Mouse (Mus musculus) hindbrain, embryonic 14.5 days (tissue): Measurements from ENCODE around the gene Me3. TPM values are rescaled to one million over a fixed set of nuclear protein-coding genes. Genes with fewer than 3 reads are reported as not detected.

Experiments used
- ATAC-seq: fragments of 200-750 bp; cut with Nextera tagmentation; 2 replicates; pipeline ENCODE4 v1.8.0; 2017; ENCODE audit warnings: moderate number of reproducible peaks, mild to moderate bottlenecking, moderate TSS enrichment, moderate library complexity; ENCODE audit not compliant: low FRiP score
- DNase-seq: peaks from one replicate; pipeline ENCODE4 v3.0.0-alpha.2; 2015; ENCODE audit warnings: low spot score
- H3K27ac ChIP-seq: fragments of 300-500 bp; sonication (generic); 2 replicates; pipeline ENCODE4 v1.5.1; 2014; ENCODE audit warnings: mild to moderate bottlenecking, moderate library complexity
- H3K27me3 ChIP-seq: fragments of 300-500 bp; sonication (generic); 2 replicates; pipeline ENCODE4 v1.6.1; 2014; ENCODE audit warnings: mild to moderate bottlenecking, low read length, mixed read lengths; ENCODE audit not compliant: control insufficient read depth, insufficient read depth
- H3K36me3 ChIP-seq: fragments of 300-500 bp; sonication (generic); replicated peaks from 2 replicates; pipeline ENCODE4 v1.6.1; 2014; ENCODE audit not compliant: control insufficient read depth, insufficient read depth
- H3K4me1 ChIP-seq: fragments of 300-500 bp; sonication (generic); replicated peaks from 2 replicates; pipeline ENCODE4 v1.6.1; 2014; ENCODE audit warnings: antibody characterized with exemption, low read length, mixed read lengths; ENCODE audit not compliant: control insufficient read depth, insufficient read depth
- H3K4me2 ChIP-seq: fragments of 300-500 bp; sonication (generic); replicated peaks from 2 replicates; pipeline ENCODE4 v1.6.1; 2014; ENCODE audit warnings: mild to moderate bottlenecking, moderate library complexity
- H3K4me3 ChIP-seq: fragments of 300-500 bp; sonication (generic); replicated peaks from 2 replicates; pipeline ENCODE4 v1.5.1; 2014; ENCODE audit warnings: mild to moderate bottlenecking, low read length
- H3K9ac ChIP-seq: fragments of 300-500 bp; sonication (generic); 2 replicates; pipeline ENCODE4 v1.6.1; 2014
- H3K9me3 ChIP-seq: fragments of 300-500 bp; sonication (generic); 2 replicates; pipeline ENCODE4 v1.6.1; 2016; ENCODE audit warnings: low read length; ENCODE audit not compliant: control insufficient read depth
- WGBS: fragments of 180-500 bp; shearing (Covaris S2); extraction: QIAGEN DNeasy Blood & Tissue Kit; methylation state at CpG from one replicate; pipeline ENCODE4 v1.1.7; 2014; 5-methylcytosine and 5-hydroxymethylcytosine counted together
- polyA plus RNA-seq: library from polyadenylated mRNA; unstranded; fragments of >200 nt; fragmentation: Nextera tagmentation; extraction: Ambion mirVana; gene quantifications from 2 replicates; pipeline ENCODE4 v1.2.1, GENCODE M21; 2014

The Me3 gene
- polyA plus RNA-seq, 1 experiment from 2014 or later, result 12.2 TPM

DNA sequence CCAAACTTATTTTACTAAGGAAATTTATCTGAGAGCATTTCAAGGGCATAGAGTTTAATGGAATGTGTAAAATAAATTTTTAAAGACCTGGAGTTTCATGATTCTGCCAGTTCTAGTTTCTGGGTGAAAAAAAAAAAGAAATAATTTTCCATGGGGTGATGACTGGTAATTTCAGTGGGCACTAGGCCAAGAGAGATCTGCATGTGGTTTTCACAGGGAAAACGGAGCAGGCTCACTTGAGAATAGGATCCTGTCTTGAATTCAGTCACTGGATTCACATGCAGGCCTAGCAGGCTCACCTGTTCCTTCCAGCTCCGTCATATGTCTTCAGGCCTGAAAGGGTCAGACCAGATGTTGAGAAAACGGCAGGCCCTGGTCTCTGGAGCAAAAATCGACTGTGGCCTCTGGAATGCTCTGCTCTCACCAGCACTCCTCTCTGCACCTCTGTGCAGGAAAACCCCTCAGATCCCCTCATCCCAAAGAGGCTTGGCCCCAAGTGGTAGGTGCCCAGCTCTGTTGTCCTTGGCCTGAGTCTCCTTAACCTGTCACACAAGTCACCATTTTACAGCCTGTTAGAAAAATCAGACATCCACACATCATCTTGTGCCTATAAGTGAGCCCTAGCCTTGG lies 196.4 kb downstream of the Me3 start:
- Histone ChIP-seq H3K4me2 (no peak overlapping the region), H3K4me3 (no peak overlapping the region), H3K9ac (no peak overlapping the region), H3K27me3 (no peaks in the 10 kb centered on the region), H3K27ac (no peak overlapping the region), H3K4me1 (no peaks in the 10 kb centered on the region), H3K36me3 (no peaks in the 10 kb centered on the region), H3K9me3 (no peaks in the 10 kb centered on the region)
- DNase-seq (no peak), ATAC-seq (no peak)
- WGBS, result 79% methylated on average over 4 of the region's 4 CpGs

DNA sequence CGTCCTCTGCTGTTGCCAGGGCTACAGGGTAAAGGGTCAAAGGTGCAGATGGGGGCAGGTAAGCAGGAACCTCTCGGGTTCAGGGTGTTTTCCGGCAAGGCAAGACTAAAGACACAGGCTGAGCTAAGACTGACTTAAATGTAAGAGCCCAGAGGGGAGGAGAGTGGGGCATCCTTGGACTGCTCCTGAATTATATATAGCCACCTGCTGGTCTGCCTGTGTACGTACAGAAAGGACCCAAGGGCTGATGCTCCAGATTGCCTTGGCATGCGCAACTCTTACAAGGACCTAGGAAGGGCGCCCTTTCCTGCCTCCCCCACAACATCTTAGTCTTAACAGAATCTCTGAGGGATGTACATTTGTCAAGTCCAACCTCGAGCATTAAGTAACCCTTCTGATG lies 197.0 kb downstream of the Me3 start:
- no peak for ATAC-seq
- Histone ChIP-seq H3K4me2 (no peak overlapping the region), H3K9me3 (no peaks in the 10 kb centered on the region), H3K27me3 (no peaks in the 10 kb centered on the region), H3K4me1 (no peaks in the 10 kb centered on the region), H3K36me3 (no peaks in the 10 kb centered on the region), H3K27ac (no peak overlapping the region), H3K9ac (no peak overlapping the region), H3K4me3 (no peak overlapping the region)
- 56% methylated on average over 7 of the region's 7 CpGs for WGBS
- no peak for DNase-seq

DNA sequence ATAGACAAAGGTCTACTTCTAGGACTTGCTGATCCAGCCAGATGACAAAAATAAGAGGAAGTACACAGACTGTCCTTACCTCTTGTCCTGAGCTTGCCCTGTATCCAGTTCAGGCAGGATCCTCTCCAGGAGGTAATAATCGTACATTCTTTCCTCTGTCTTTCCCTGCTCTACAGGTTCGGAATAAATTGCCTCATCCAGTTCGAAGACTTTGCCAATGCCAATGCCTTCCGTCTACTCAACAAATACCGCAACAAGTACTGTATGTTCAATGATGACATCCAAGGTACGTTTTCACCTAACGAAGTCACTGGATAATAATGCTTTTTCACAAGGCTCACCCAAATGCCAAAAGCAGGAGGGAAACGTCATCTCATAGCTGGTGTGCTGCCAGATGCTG lies 201.3 kb downstream of the Me3 start:
- WGBS, result 95% methylated on average over 8 of the region's 8 CpGs
- Histone ChIP-seq H3K4me1 (no peaks in the 10 kb centered on the region), H3K27ac (no peak overlapping the region), H3K9me3 (no peaks in the 10 kb centered on the region), H3K4me3 (no peak overlapping the region), H3K36me3 (no peaks in the 10 kb centered on the region), H3K4me2 (no peak overlapping the region), H3K27me3 (no peaks in the 10 kb centered on the region), H3K9ac (no peak overlapping the region)
- DNase-seq (no peak), ATAC-seq (no peak)

DNA sequence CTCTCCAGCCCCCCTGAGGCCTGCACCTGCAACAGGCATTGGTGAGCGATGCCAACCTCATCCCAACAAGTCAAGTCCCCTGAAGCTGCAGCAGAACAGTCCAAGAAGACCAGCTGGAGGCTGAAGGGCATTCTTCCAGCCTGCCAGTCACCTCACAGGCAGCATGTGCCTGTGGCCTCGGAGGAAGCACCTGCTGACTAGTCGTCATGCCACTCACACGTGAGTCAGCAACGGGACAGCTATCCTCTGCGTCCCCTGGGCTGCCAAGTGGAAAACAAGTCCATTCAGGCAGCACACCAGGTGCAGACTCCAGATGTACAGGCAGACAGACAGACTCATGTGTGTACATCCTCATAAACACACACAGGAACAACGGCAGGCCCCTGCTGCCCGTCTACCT lies 203.4 kb downstream of the Me3 start:
- DNase-seq, result no peak
- ATAC-seq, result peak; percentile 37; the same call in 1 of the 2 replicates
- H3K27ac ChIP-seq, result no peak overlapping the region
- H3K27me3 ChIP-seq, result no peaks in the 10 kb centered on the region
- no peaks in the 10 kb centered on the region for H3K36me3 ChIP-seq
- H3K4me3 ChIP-seq, result no peak overlapping the region
- H3K9me3 ChIP-seq, result no peaks in the 10 kb centered on the region
- WGBS, result 59% methylated on average over 8 of the region's 8 CpGs
- no peak overlapping the region for H3K4me2 ChIP-seq
- no peak overlapping the region for H3K9ac ChIP-seq
- no peaks in the 10 kb centered on the region for H3K4me1 ChIP-seq

DNA sequence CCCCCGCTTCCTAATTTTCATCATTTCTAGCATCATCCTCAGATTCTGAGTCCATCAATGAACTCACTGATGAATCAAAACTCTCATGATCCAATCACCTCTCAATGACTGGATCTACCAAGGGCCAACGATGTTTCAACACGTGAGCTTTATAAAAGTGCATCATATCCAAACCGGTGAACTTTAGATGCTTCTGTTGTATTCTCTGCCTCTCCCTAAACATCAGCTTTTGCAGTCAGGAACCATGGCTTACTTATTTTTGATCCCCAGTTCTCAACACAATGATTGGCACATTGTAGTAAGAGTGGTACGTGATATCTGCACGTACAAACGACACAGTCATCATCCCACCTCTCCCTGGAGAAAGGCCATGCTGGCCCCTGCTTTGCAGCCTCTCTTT lies 204.5 kb downstream of the Me3 start:
- no peaks in the 10 kb centered on the region for H3K27me3 ChIP-seq
- ATAC-seq (no peak), DNase-seq (no peak)
- H3K4me1 ChIP-seq, result no peaks in the 10 kb centered on the region
- no peaks in the 10 kb centered on the region for H3K9me3 ChIP-seq
- H3K4me2 ChIP-seq, result no peak overlapping the region
- no peak overlapping the region for H3K9ac ChIP-seq
- H3K27ac ChIP-seq, result no peak overlapping the region
- H3K4me3 ChIP-seq, result no peak overlapping the region
- H3K36me3 ChIP-seq, result no peaks in the 10 kb centered on the region
- WGBS, result 94% methylated on average over 7 of the region's 7 CpGs

DNA sequence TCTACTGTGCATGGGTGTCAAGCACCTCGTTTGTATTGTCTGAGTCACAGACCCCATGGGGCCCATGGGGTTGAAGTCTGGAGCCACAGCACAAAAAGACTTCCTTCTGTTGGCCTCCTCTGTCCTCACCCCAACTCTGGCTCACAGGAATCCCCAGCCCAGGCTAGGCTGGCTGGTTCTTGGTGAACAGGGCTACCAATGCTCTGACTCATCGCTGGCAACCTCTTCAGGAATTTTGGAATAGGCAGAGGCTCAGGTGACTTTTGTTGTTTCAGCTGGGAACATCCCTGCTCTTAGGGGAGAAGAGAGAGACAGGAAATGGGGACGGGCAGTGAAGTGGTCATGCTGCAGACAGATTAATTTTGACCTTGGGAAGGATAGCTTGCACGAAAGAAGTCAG lies 205.6 kb downstream of the Me3 start:
- Histone ChIP-seq H3K27me3 (no peaks in the 10 kb centered on the region), H3K9me3 (no peaks in the 10 kb centered on the region), H3K4me2 (no peak overlapping the region), H3K36me3 (no peaks in the 10 kb centered on the region), H3K27ac (no peak overlapping the region), H3K9ac (no peak overlapping the region), H3K4me1 (no peaks in the 10 kb centered on the region), H3K4me3 (no peak overlapping the region)
- WGBS, result 67% methylated on average over 4 of the region's 4 CpGs
- DNase-seq, result no peak
- no peak for ATAC-seq

DNA sequence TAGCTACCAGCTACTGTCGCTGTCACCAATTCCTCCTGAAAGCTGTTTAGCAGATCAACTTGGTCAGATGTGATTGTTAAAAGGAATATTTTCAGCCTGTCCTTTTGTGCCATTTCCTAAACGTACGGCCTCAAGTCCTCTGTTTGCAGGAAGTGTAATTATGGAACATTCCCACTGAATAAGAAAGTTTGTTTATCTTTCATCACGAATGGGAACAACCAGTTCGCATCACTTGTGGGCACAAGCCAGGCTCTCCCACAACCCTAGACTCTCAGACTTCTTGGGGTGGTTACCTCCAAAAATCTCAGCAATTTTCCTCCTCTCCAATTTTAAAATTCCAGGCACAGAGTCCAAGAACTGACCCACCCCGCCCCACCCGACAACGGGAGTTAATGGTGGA lies 207.5 kb downstream of the Me3 start:
- H3K27me3 ChIP-seq, result no peaks in the 10 kb centered on the region
- DNase-seq (no peak), ATAC-seq (no peak)
- no peak overlapping the region for H3K4me2 ChIP-seq
- no peak overlapping the region for H3K9ac ChIP-seq
- no peaks in the 10 kb centered on the region for H3K4me1 ChIP-seq
- no peaks in the 10 kb centered on the region for H3K9me3 ChIP-seq
- H3K4me3 ChIP-seq, result no peak overlapping the region
- 85% methylated on average over 8 of the region's 8 CpGs for WGBS
- no peaks in the 10 kb centered on the region for H3K36me3 ChIP-seq
- no peak overlapping the region for H3K27ac ChIP-seq

DNA sequence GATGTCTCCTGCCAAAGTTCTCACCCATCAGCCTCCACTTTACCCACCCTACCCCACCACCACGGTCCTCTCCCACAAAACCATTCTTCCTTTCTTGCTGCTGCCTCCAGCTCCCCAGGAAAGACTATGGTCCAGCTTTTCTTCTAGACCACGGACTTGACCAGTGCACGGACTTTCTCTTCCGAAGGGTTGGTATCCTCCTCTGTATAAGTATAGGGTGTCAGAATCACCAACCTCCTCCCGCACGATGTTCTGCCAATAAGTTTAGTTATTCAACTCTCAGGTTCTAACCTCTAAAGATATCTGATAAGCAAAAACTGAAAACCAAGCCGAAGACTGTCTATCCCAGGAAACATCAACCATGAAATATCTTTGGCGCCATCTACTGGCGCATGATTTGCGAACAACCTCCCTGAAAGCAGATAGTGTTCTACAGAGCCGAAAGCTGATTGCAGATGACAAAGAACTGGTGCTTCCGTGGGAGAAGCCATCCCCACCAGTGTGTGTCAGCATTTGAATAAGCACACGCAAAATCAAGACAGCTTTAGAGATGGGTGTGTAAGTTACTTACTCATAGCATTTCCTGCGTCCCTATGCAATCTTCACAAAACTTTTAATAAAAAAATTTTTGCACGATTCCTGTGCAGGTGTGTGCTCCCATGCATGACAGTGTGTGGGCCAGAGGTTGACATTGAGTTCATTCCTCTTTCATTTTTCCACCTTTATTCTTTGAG lies 209.6 kb downstream of the Me3 start:
- no peaks in the 10 kb centered on the region for H3K27me3 ChIP-seq
- ATAC-seq (peak; percentile 80; the same call in 1 of the 2 replicates), DNase-seq (peak; percentile 98)
- no peak overlapping the region for H3K4me3 ChIP-seq
- H3K9ac ChIP-seq, result no peak overlapping the region
- no peaks in the 10 kb centered on the region for H3K36me3 ChIP-seq
- no peaks in the 10 kb centered on the region for H3K9me3 ChIP-seq
- H3K4me1 ChIP-seq, result no peaks in the 10 kb centered on the region
- 36% methylated on average over 15 of the region's 15 CpGs for WGBS
- H3K27ac ChIP-seq, result no peak overlapping the region
- H3K4me2 ChIP-seq, result no peak overlapping the region

DNA sequence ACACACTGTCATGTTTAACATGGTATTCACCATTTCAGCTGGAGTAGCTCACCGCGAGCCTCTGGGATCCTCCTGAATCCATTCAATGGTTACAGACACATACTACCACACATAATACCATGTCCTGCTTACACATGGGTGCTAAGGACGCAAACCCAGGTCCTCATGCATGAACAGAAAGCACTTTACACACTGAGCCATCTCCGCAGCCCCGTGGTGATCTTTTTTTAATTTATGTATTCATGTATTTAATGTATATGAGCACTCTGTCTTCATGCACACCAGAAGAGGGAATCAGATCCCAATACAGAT lies 210.2 kb downstream of the Me3 start:
- no peaks in the 10 kb centered on the region for H3K36me3 ChIP-seq
- no peak overlapping the region for H3K27ac ChIP-seq
- no peaks in the 10 kb centered on the region for H3K9me3 ChIP-seq
- H3K27me3 ChIP-seq, result no peaks in the 10 kb centered on the region
- no peak overlapping the region for H3K4me3 ChIP-seq
- no peak overlapping the region for H3K9ac ChIP-seq
- DNase-seq (no peak), ATAC-seq (peak; percentile 32; the same call in 1 of the 2 replicates)
- no peaks in the 10 kb centered on the region for H3K4me1 ChIP-seq
- H3K4me2 ChIP-seq, result no peak overlapping the region
- WGBS, result 91% methylated on average over 5 of the region's 5 CpGs

DNA sequence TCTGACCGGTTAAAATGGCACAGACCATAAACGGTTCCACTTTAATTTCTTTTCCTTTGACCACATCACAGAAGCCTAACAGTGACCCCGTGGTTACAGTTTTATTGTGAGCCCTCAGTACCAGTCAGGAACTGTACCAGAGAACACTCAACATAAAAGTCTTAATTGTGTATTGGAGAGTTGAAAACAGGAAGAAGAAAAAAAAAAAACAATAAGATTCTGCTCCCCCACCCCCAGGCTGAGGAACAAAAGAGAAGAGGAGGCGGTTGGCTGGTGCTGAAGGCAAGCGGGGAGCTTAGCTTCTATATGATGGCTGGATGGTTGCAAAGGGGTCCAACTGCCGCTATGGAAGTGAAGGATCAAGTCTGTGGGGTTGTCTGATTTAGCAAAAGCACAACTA lies 210.9 kb downstream of the Me3 start:
- no peak overlapping the region for H3K27ac ChIP-seq
- H3K4me1 ChIP-seq, result no peaks in the 10 kb centered on the region
- no peak for ATAC-seq
- WGBS, result 55% methylated on average over 6 of the region's 6 CpGs
- no peak overlapping the region for H3K4me2 ChIP-seq
- no peak for DNase-seq
- H3K4me3 ChIP-seq, result no peak overlapping the region
- H3K9me3 ChIP-seq, result no peaks in the 10 kb centered on the region
- no peaks in the 10 kb centered on the region for H3K27me3 ChIP-seq
- H3K9ac ChIP-seq, result no peak overlapping the region
- H3K36me3 ChIP-seq, result no peaks in the 10 kb centered on the region
